Mouse (Mus musculus): ENCODE results near the gene Fcrl1. TPM values are rescaled to one million over a fixed set of nuclear protein-coding genes. Genes with fewer than 3 reads are reported as not detected.
A peak's percentile ranks its signal among the peaks of the same experiment; 100 is the strongest.
"Not testable (repeated sequence)": the region's sequence is repeated elsewhere in the genome, so short reads cannot be mapped to it uniquely, and the experiment has no call there.

Fcrl1 gene
- under 1 TPM in 1 of 2 experiments, not detected in 1; 0.32 TPM for total RNA-seq (2021)

DNA sequence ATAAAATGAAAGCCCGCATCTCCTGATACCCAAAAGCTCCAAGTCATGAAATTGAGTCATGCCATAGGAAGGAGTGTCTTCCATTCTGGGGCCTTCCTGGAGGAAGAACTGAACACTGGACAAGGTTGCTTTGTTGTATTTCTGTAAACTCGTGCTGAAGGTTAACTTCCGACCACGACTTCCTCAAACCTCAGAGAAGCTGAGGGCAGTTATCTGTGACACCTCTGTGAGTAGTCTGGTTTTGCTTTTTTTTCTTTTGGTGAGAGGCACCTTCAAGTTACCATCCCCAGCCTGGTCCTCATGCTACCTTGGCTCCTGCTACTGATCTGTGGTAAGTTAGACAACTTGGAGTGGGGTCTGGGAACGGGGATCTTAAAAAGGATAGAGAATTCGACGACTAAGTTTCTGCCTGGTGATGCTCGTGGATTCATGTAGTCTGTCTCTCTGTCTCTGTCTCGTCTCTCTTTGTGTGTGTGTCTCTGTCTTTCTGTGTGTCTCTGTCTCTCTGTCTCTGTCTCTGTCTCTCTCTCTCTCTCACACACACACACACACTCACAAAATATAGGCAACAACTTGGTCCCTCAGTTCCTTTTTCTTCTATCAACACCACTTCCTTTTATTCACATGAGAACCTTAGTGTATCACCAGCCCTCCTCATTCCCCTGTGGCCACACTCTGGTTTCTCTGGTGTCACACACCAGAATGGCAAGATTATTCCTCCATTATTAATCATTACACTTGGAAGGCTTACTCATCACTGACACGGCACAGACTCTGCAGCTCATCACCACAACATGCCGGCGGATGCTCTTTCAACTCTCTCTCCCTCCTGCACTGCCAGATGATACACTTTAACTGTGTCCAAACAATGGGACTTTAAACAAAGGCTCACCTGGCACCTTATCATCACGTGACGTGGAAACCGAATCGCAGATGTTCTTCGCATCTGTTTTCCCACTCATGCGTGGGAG, at the start of gene Fcrl1:
Gene Fcrl1, plus strand, starts transcription at position 193 of the 971 bp plus-strand sequence.
- intact Hi-C loops (cut with DNase I) = no loop called here
- no peak for DNase-seq

DNA sequence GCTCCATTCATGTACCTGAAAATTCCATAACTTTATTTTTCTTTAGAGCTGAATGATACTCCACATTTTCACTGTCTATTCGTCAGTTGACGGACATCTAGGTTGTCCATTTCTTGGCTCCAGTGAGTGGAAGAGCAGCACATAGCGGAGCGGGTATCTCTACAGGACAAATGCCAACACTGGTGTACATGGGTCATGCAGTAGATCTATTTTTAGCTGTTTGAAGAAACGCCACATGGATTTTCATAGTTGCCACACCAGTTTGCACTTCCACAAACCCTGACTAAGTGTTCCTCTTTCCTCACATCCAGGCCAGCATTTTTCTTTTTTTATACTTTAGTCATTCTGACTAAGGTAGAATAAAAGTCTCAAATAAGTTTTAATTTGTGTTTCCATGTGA, 38.3 kb upstream of the Fcrl1 start:
- DNase-seq = peak; percentile 35 to 36
- intact Hi-C loops (cut with DNase I) = loop anchor here (5.0 kb wide), 1 partner anchor 49 kb away; no protein-coding TSS in a partner anchor

DNA sequence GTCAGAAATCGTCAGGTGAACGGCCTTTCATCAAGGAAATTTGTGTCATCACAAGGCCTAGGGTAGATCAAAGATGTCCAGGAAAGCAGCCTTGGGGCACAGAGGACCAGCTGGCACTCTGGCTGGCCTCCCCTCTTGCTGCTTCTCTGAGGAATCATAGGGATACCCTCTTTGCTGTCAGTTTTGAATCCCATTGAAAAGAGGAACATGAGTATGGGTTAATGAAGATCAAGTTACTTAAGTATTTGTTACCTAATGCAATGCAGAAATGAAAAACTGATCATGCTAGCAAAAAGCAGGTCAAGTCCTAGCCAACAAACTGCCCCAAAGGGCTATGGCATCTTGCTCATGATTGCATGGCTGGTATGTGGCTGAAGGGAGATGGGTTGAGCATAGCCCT, 25.2 kb upstream of the Fcrl1 start:
- intact Hi-C loops (cut with DNase I); DNase-seq: not testable (repeated sequence)

DNA sequence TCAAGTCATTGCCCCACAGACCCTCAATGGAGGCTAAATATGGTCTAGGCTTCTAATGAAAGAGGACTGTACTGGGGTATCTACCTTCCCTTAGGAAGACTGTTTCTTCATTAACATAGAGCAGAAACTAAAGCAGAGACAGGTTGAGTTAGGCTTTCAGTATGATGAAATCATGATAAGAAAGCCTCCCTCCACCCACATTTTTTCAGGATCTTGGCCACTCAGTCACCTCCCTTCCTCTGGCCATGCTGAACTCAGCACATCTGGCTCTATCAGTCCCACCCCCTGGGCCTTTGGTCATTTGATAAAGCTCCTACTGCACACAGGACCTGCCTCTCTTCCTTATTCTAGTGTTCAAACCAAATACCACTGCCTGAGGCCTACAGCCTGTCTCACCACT, 18.6 kb upstream of the Fcrl1 start, which contains the start of gene Cd5l:
Gene Cd5l, plus strand, starts transcription at position 301 of the 400 bp plus-strand sequence.
- intact Hi-C loops (cut with DNase I) = no loop called here
- no peak for DNase-seq

DNA sequence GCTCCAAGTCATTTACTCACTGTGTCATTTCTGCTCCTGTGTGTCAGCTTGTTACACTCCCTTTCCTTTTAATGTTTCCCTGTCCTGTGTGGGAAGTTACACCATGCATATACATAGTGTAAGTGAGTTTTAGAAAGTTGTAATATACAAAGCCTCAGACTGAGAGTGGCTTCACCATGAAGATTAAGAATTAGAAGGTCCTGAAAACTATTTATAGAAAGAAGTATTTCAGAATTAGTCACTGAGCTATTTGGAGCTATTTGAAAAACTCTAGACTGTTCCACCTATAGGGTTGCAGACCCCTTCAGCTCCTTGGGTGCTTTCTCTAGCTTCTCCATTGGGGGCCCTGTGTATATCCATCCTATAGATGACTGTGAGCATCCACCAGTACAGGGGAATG, 17.0 kb upstream of the Fcrl1 start:
- no peak for DNase-seq
- intact Hi-C loops (cut with DNase I) = no loop called here

DNA sequence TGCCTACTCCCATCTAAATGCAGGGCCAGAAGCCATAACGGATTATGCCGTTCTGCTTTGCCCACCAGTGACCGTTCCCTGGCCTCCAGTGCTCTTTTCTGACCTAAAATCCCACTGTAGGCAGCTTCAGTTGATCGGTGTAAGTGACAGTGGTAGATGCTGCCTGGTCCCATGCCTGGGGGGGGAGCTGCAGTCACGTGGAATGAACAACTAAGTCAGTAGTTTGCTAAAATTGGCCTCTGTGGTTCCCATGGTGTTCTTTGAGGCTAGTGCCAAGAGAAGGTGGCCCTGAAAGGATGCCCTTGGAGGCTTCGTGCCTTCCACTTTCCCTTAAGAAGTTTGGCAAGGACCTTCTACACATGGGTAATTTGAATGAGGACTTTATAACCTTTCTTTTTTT, 15.7 kb upstream of the Fcrl1 start:
- DNase-seq = no peak
- intact Hi-C loops (cut with DNase I) = no loop called here

DNA sequence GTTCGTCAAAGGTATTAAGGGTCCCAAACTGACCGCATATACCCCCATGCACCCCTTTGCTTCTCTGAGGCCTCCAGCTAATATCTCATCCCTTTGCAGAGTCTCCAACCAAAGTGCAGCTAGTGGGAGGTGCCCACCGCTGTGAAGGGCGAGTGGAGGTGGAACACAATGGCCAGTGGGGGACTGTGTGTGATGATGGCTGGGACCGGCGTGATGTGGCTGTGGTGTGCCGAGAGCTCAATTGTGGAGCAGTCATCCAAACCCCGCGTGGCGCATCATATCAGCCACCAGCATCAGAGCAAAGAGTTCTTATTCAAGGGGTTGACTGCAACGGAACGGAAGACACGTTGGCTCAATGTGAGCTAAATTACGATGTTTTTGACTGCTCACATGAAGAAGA, 10.5 kb upstream of the Fcrl1 start:
- DNase-seq = no peak
- intact Hi-C loops (cut with DNase I) = no loop called here

DNA sequence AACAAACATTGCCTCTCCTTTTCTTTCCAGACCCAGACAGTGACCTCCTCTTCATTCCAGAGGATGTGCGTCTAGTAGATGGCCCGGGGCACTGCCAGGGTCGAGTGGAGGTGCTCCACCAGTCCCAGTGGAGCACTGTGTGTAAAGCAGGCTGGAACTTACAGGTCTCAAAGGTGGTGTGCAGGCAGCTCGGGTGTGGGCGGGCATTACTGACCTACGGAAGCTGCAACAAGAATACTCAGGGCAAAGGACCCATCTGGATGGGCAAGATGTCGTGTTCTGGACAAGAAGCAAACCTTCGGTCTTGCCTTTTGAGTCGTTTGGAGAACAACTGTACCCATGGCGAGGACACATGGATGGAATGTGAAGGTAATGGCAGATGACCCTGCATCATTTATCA, 8.7 kb upstream of the Fcrl1 start:
- DNase-seq = no peak
- intact Hi-C loops (cut with DNase I) = no loop called here

DNA sequence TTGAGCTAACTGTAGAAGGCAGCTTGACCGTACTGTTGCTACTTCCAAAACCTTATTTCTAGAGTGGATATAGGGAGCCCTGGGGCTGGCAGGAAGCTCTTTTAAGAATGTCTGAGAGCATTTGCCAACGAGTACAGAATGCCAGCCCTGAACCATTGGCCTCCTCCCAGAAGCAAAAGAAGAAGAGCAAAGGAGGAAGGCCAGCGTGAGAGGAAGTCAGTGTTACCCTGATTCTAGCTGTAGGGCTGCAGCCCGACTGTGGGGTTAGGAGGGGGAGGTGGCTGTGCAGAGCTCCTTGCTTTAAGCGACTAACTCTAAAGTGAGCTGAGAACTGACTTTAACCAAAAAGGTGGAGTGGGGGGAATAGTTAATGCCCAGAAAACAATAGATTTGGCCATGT, 7.0 kb upstream of the Fcrl1 start:
- no peak for DNase-seq
- intact Hi-C loops (cut with DNase I) = no loop called here

DNA sequence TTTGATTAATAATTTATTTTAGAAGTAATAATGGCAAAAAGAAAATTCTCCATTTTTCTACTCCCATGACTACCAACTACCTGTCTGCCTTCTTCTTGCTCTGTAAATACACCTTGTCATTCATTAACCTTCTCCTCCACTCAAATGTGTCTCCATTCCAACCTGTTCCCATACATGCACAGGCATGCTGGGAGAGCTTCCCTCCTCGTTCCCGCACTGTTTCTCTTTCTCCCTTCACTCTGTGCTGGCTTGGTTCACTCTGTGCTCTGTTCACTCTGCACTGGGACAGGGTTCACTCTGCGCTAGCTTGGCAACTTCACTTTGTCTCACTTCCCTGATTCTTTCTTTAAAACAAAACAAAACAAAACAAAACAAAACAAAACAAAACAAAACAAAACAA, 1.0 kb downstream of the Fcrl1 start:
- no peak for DNase-seq
- intact Hi-C loops (cut with DNase I) = no loop called here

DNA sequence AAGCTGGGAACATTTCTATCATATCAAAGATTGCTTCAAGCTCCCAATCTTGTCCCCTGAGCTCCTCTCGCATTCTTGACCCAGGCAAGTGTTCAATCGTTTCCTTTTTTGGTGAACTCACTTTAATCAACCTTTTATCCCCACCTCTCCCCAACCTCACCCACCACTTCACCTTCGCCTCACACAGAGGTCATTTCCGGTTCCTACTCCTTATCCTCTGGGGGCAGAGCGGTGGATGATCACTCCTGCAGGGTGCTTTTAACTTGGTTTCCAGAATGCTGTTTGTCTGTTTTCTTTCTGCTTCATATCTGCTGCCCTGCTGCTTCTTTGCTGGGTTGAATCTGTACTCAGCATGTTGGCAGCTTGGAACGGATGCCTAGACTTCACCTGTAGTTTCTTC, 1.5 kb downstream of the Fcrl1 start:
- intact Hi-C loops (cut with DNase I) = no loop called here

DNA sequence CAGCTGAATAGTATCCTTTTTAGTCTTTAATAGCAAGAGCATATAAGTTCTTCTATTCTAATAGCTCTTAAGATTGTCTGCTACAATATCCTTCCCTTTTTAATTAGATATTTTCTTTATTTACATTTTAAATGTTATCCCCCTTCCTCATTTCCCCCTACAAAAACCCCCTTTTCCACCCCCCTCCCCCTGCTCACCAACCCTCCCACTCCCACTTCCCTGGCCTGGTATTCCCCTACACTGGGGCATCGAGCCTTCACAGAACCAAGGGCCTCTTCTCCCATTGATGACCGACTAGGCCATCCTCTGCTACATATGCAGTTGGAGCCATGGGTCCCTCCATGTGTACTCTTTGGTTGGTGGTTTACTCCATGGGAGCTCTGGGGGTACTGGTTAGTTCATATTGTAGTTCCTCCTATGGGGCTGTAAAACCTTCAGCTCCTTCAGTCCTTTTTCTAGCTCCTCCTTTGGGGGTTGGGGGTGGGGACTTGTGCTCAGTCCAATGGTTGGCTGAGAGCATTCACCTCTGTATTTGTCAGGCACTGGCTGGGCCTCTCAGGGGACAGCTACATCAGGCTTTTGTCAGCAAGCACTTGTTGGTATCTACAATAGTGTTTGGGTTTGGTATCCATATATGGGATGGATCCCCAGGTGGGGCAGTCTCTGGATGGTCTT, 3.6 kb downstream of the Fcrl1 start:
- DNase-seq; intact Hi-C loops (cut with DNase I): not testable (repeated sequence)

More for the DNA sequence above, 1.5 kb downstream of the Fcrl1 start:
- no peak for DNase-seq

DNA sequence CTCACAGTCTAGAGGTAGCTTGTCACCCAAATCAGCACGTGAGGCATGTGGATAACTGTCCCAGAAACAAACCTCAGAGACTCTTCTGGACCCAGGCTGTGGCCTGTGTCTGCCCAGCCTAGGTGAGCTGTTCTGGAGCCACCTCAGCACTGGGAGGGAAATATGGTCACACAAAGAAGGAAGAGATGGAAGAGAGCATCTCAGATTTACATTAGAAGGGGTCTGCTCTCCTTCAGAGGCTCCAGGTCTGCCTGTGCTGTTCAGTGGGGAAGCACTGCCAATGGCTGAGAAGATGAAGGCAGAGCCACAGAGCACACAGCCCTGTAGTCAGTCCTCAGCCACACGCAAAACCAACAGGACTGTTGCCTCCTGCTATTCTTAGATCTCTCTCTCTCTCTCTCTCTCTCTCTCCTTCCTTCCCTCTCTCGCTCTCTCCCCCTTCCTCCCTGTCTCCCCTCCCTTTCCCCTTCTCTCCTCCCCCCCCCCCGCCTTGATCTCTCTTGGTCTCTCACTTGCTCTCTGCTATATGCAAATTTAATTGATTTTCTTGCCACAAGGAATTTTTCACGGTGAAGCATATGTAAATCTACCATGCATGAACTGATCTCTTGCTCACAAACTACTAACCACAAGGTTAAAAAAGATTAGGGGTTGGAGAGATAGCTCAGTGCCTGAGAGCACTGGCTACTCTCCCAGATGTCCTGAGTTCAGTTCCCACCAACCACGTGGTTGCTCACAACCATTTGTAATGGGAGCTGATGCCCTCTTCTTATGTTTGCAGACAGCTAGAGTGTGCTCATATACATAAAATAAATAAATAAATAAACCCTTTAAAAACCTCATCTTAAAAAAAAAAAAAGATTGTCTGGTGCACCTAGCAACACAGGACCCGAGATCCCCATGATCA, 5.9 kb downstream of the Fcrl1 start:
- DNase-seq = no peak
- intact Hi-C loops (cut with DNase I) = no loop called here

DNA sequence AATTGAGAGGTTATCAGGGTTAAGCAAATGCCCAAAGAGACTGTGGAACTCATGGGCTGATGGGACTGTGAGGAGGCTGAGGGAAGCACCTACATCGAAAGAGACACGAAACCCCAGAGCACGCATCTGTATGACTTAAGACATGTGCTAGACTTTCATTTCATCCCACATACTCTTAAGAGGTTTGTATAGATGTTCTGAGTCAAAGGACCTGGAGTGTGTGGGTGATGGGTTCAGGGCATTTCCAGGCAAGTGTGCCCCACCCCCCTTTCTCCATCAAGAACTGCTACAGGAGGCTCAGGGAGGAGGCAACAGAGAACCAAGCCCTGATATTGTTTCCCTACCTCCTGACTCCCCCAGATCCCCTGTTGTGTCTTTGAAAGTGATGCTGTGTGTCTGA, 7.1 kb downstream of the Fcrl1 start:
- intact Hi-C loops (cut with DNase I) = no loop called here
- no peak for DNase-seq

DNA sequence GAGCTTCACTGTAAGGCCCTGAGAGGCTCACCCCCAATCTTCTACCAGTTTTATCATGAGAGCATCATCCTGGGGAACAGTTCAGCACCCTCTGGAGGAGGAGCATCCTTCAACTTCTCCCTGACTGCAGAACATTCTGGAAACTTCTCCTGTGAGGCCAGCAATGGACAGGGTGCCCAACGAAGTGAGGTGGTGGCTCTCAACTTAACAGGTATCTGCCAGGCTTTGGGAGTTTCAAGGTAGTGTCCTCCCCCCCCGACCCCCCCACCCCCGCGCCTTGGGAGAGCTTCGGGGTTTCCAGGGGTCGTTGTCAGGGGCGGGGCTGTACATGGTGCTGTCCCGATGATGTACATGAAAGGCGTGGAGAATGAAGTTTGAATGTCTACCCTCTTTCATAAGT, 8.9 kb downstream of the Fcrl1 start:
- intact Hi-C loops (cut with DNase I) = loop anchor here (5.0 kb wide), 1 partner anchor 48 kb away; no protein-coding TSS in a partner anchor
- DNase-seq = no peak

DNA sequence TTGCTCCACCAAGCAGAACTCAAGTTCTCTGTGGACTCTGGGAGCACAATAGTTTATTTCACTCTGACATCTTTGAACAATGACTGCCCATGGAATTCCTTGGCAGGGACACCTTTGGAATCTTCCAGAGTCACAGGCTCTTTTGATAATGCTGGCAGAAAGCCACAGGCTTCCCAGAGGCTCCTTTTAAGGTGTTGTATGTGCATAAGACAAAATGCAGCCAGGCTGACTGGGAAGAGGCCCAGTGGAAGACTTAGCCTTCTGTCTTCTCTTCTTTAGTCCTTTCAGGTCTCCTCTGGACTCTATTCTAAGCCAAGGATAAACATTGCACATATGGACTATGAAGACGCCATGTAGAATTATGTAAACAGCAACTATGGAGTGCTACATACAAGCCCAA, 14.7 kb downstream of the Fcrl1 start:
- DNase-seq = peak; percentile 49 to 57
- intact Hi-C loops (cut with DNase I) = no loop called here

DNA sequence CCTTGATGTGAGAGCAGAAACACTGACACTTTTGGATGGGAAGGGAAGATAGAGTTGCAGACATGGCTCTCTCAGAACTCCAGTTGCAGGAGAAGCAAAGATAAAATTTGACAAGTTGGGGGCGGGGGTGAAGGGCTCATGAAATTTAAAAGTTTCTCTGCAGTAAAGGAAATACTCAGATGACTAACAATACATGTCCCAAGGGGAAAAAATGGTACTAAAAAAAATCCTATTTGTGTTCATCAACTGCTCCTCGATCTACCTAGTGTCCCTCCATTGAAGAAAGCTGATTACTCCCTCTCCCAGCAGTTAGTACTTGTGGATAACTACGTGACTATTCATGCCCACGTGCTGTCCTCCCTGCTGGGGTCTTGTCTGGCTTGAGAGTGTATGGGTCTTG, 22.6 kb downstream of the Fcrl1 start:
- no peak for DNase-seq
- intact Hi-C loops (cut with DNase I) = no loop called here

DNA sequence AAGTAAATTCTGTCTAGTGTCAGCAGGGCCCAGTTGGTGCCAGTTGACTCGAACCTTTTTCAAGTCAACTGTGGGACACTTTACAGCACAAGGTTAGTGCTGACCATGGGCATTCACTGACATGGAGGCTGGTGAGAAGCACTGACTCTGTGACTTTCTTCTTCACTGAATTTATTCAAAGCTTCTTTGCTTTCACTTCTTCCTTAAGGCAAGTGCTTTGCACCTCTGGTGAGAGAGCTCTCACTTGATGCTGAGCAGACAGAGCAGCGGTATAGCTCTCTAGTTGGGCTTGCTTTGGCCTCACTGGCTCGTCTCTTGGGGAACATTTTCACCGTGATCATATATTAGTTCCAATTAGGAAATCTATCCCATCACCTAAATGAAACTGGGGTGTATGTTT, 23.7 kb downstream of the Fcrl1 start:
- intact Hi-C loops (cut with DNase I) = no loop called here
- DNase-seq = no peak

DNA sequence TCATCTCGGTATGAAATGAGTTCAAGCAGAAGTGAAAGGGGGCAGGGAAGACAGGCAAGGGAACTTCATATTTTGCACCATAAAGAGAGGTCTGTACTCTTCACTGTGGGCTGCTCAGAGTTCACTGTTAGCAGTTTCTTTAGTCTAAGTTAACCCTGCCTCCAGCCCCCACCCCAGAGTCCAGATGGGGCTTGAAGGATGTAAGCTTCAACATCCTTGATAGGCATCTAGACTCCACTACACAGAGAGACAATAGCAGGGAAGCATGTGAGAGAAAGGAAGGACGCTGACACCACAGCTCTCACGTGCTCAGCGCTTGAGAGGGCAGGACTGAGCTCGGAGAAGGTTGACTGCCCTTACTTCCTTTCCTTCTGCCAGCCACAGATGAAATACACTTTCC, 25.1 kb downstream of the Fcrl1 start:
- intact Hi-C loops (cut with DNase I) = no loop called here
- no peak for DNase-seq

DNA sequence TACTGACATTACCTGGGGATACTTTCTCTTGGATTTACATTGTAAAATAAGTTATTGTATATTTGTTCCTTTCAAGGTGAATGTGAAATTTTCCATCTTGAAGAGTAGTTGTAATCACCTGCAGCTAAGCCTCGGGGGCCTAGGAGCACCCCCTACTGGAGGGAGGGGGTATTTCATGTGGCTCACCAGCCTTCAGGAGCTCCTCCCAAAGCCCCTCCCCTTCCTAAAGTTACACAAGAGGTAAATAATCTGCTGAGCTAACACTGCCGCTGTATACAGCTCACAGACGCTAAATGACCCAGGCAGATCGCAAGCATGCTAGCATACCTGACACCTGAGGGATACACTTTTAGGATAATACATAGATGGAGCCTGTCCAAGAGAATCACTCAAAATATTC, 32.0 kb downstream of the Fcrl1 start:
- intact Hi-C loops (cut with DNase I) = loop anchor here (5.0 kb wide), 1 partner anchor 166 kb away; no protein-coding TSS in a partner anchor
- peak; percentile 13 to 19 for DNase-seq
